Mouse (Mus musculus): Measurements from ENCODE around the gene Phf1. TPM values are rescaled to one million over a fixed set of nuclear protein-coding genes. Genes with fewer than 3 reads are reported as not detected.

Gene Phf1
- polyA plus RNA-seq, 1 experiment from 2014 or later = 7.5 TPM

DNA sequence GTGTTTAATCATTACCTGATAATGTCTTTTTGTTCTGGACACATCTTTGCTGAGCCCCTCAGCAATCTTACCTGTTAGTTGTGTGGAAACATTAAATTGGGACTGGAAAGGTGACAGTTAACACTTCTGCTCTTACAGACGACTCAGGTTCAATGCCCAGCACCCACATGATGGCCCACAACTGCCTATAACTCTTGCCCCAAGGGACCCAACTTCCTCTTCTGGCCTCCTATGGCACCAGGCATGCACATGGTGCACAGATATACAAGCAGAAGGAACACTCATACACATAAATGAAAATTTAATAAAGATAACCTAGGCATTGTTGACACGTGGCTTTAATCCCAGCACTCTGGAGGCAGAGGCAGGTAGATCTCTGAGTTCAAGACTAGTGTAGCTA lies 46.6 kb downstream of the Phf1 start:
- Histone ChIP-seq H3K4me3 (ENCODE audit: low read depth, low read length) (no peak overlapping the region), H3K27ac (ENCODE audit: low read depth) (no peak overlapping the region), H3K9ac (no peak overlapping the region), H3K27me3 (ENCODE audit: insufficient read depth, low read length) (no peaks in the 10 kb centered on the region), H3K9me3 (ENCODE audit: low read depth, low read length) (no peaks in the 10 kb centered on the region), H3K4me1 (ENCODE audit: insufficient read depth) (no peaks in the 10 kb centered on the region), H3K4me2 (no peak overlapping the region), H3K36me3 (ENCODE audit: insufficient read depth) (peaks cover 52% of the 10 kb centered on the region)
- ATAC-seq (ENCODE audit: insufficient read depth) (no peak), DNase-seq (no peak)
- WGBS = 70% methylated on average over 2 of the region's 2 CpGs
- no peak for TF ChIP-seq CTCF (IDR thresholded peaks at IDR 0.05; ENCODE audit: low read depth)

DNA sequence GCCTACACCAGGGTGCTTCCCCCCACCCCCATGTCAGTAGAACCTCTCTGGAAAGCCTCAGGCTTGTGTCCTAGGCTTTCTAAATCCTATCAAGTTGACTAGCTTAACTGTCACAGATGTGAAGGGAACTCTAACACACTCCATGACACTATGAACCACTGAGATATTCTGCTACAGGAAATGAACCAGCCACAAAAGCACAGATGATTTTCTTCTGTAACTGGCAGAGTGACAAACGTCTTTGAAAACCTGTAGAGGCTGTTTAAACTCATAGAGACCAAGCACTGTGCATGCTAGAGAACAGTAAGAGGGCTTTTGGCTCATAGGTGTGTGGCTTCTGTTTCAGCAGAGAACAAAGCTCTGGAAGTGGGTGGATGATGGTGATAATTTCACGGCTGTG lies 48.2 kb downstream of the Phf1 start:
- peaks cover 35% of the 10 kb centered on the region for H3K36me3 ChIP-seq (ENCODE audit: insufficient read depth)
- no peaks in the 10 kb centered on the region for H3K27me3 ChIP-seq (ENCODE audit: insufficient read depth, low read length)
- ATAC-seq (ENCODE audit: insufficient read depth) (no peak), DNase-seq (no peak)
- no peaks in the 10 kb centered on the region for H3K4me1 ChIP-seq (ENCODE audit: insufficient read depth)
- no peak overlapping the region for H3K4me3 ChIP-seq (ENCODE audit: low read depth, low read length)
- no peak overlapping the region for H3K4me2 ChIP-seq
- H3K9ac ChIP-seq = no peak overlapping the region
- TF ChIP-seq CTCF (IDR thresholded peaks at IDR 0.05; ENCODE audit: low read depth) = no peak
- H3K27ac ChIP-seq (ENCODE audit: low read depth) = no peak overlapping the region
- 67% methylated on average over 2 of the region's 2 CpGs for WGBS
- no peaks in the 10 kb centered on the region for H3K9me3 ChIP-seq (ENCODE audit: low read depth, low read length)

DNA sequence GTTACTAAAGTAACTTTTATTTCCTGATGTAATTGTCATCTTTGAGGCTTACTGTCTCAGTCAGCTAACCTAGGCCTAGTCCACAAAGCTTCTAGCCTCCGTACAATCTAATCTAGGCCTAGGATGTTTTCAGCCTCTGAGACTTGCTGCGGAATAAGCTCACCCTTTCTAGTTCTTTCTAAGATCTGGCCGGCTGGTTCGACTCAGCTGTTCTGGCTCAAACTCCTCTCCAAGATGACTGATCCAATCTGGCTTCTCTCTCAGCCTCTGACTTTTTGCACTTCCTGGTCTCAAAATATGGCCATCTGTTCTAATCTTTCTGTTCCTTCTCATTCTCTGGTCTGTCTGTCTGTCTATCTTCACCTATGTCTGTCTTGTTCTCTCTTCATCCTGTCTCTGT lies 50.5 kb downstream of the Phf1 start:
- peaks cover 21% of the 10 kb centered on the region for H3K36me3 ChIP-seq (ENCODE audit: insufficient read depth)
- H3K9me3 ChIP-seq (ENCODE audit: low read depth, low read length) = no peaks in the 10 kb centered on the region
- 86% methylated on average over 4 of the region's 4 CpGs for WGBS
- H3K4me3 ChIP-seq (ENCODE audit: low read depth, low read length) = no peak overlapping the region
- ATAC-seq (ENCODE audit: insufficient read depth) (no peak), DNase-seq (no peak)
- no peak overlapping the region for H3K27ac ChIP-seq (ENCODE audit: low read depth)
- no peak overlapping the region for H3K9ac ChIP-seq
- TF ChIP-seq CTCF (IDR thresholded peaks at IDR 0.05; ENCODE audit: low read depth) = no peak
- H3K27me3 ChIP-seq (ENCODE audit: insufficient read depth, low read length) = no peaks in the 10 kb centered on the region
- no peak overlapping the region for H3K4me2 ChIP-seq
- H3K4me1 ChIP-seq (ENCODE audit: insufficient read depth) = no peaks in the 10 kb centered on the region

DNA sequence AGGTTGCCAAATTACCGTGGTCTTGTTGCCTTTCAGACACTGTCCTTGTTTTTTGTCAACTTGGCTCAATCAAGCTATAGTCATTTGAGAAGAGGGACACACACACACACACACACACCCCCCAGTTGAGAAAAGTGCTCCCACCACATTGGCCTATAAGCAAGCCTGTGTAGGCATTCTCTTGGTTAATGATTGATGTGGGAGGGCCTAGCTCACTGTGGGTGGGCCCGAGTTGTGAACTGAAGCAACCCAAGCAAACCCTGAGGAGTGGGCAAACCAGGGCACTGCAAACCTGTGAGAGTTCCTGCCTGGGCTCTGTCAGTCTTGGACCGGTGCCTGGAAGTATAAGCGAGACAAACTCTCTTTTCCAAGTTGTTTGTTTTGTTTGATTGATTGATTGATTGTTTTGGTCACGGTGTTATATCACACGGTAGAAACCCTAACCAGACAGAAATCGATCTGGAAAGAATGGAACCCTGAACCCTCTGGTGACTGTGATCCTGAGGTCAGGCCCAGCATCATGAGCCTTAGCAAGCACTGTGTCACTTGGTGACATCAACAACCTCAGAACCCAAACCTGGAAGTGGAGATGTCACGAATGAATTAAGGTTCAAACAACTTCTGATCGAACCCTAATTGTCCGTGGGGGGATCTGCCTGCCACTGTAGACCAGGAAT lies 52.8 kb downstream of the Phf1 start:
- H3K27ac ChIP-seq (ENCODE audit: low read depth) = no peak overlapping the region
- no peak for TF ChIP-seq CTCF (IDR thresholded peaks at IDR 0.05; ENCODE audit: low read depth)
- no peaks in the 10 kb centered on the region for H3K27me3 ChIP-seq (ENCODE audit: insufficient read depth, low read length)
- 60% methylated on average over 10 of the region's 10 CpGs for WGBS
- no peak for DNase-seq
- H3K9me3 ChIP-seq (ENCODE audit: low read depth, low read length) = no peaks in the 10 kb centered on the region
- H3K9ac ChIP-seq = no peak overlapping the region
- H3K4me1 ChIP-seq (ENCODE audit: insufficient read depth) = no peaks in the 10 kb centered on the region
- ATAC-seq (ENCODE audit: insufficient read depth) = no peak
- H3K36me3 ChIP-seq (ENCODE audit: insufficient read depth) = peaks cover 4% of the 10 kb centered on the region; the same call in 1 of the 2 replicates
- H3K4me3 ChIP-seq (ENCODE audit: low read depth, low read length) = no peak overlapping the region
- no peak overlapping the region for H3K4me2 ChIP-seq

Small RNA genes lying within 50 kb of the gene (microRNA-seq; reads per million reads assigned to microRNA genes)
- gene Gm27775 (ENCODE audit: borderline number of aligned reads) (not detected), gene Mir3083 (ENCODE audit: borderline number of aligned reads) (not detected), gene Mir6968 (ENCODE audit: borderline number of aligned reads) (1.2 reads per million)

Other genes starting within 250 kb of the Phf1 start
- 5.6 and 6.3 TPM in 2 replicates for gene Crebrf, start 217.4 kb upstream of the Phf1 start, polyA plus RNA-seq (2014; fragmentation: Nextera tagmentation; extraction: Ambion mirVana)
- gene Bnip1, start 152.0 kb upstream of the Phf1 start, polyA plus RNA-seq (2014; fragmentation: Nextera tagmentation; extraction: Ambion mirVana) = 49.7 and 51.3 TPM in 2 replicates
- 0.24 and 1.6 TPM in 2 replicates for gene Nkx2-5, start 88.0 kb upstream of the Phf1 start, polyA plus RNA-seq (2014; fragmentation: Nextera tagmentation; extraction: Ambion mirVana)
- 6.3 and 9.6 TPM in 2 replicates for gene Kifc5b, start 16.0 kb upstream of the Phf1 start, polyA plus RNA-seq (2014; fragmentation: Nextera tagmentation; extraction: Ambion mirVana)
- gene Cuta, start 6.5 kb downstream of the Phf1 start, polyA plus RNA-seq (2014; fragmentation: Nextera tagmentation; extraction: Ambion mirVana) = 163 TPM in 2 replicates
- 1.8 and 2.0 TPM in 2 replicates for gene Syngap1, start 8.2 kb downstream of the Phf1 start, polyA plus RNA-seq (2014; fragmentation: Nextera tagmentation; extraction: Ambion mirVana)
- gene Zbtb9, start 40.1 kb downstream of the Phf1 start, polyA plus RNA-seq (2014; fragmentation: Nextera tagmentation; extraction: Ambion mirVana) = 13.3 TPM in 2 replicates
- gene Bak1, start 96.0 kb downstream of the Phf1 start, polyA plus RNA-seq (2014; fragmentation: Nextera tagmentation; extraction: Ambion mirVana) = 12.0 and 13.8 TPM in 2 replicates
- 5.1 and 5.8 TPM in 2 replicates for gene Itpr3, start 124.3 kb downstream of the Phf1 start, polyA plus RNA-seq (2014; fragmentation: Nextera tagmentation; extraction: Ambion mirVana)
- gene Uqcc2, start 200.9 kb downstream of the Phf1 start, polyA plus RNA-seq (2014; fragmentation: Nextera tagmentation; extraction: Ambion mirVana) = 309 and 315 TPM in 2 replicates
- 0.08 TPM in 1 of 2 replicates, not detected in the other for gene Ip6k3, start 234.7 kb downstream of the Phf1 start, polyA plus RNA-seq (2014; fragmentation: Nextera tagmentation; extraction: Ambion mirVana)